Mouse (Mus musculus) heart, adult 2 months (tissue): ENCODE results near the gene Gnrhr. TPM values are rescaled to one million over a fixed set of nuclear protein-coding genes. Genes with fewer than 3 reads are reported as not detected.

ENCODE experiments used
- DNase-seq, 2 experiments: peaks; one replicate each; pipeline ENCODE4 v3.0.0; 2021
- H3K27ac ChIP-seq: fragments of 200-600 bp; 2 replicates; pipeline ENCODE4 v1.8.1; 2022
- H3K27me3 ChIP-seq: fragments of 200-500 bp; 2 replicates; pipeline ENCODE4 v1.6.1; 2012; ENCODE audit warnings: mild to moderate bottlenecking, low read length, inconsistent platforms, mixed read lengths; ENCODE audit not compliant: control insufficient read depth, insufficient read depth
- H3K36me3 ChIP-seq: fragments of 200-500 bp; 2 replicates; pipeline ENCODE4 v1.6.1; 2012; ENCODE audit warnings: low read length, inconsistent platforms; ENCODE audit not compliant: control insufficient read depth, insufficient read depth
- H3K4me1 ChIP-seq: fragments of 200-500 bp; 2 replicates; pipeline ENCODE4 v1.6.1; 2011; ENCODE audit warnings: low read length; ENCODE audit not compliant: control insufficient read depth, insufficient read depth
- H3K4me3 ChIP-seq: fragments of 200-600 bp; 2 replicates; pipeline ENCODE4 v1.8.1; 2022
- H3K79me2 ChIP-seq: fragments of 200-500 bp; replicated peaks from 2 replicates; pipeline ENCODE4 v1.6.1; 2012; ENCODE audit warnings: mild to moderate bottlenecking, inconsistent platforms, low read length, moderate library complexity, mixed read lengths; ENCODE audit not compliant: control insufficient read depth, insufficient read depth
- H3K9ac ChIP-seq: fragments of 200-500 bp; 2 replicates; pipeline ENCODE4 v1.6.1; 2012; ENCODE audit warnings: low read depth, mild to moderate bottlenecking, control low read depth, inconsistent platforms, low read length, mixed read lengths
- CTCF ChIP-seq: fragments of 200-600 bp; IDR thresholded peaks from 2 replicates; pipeline ENCODE4 v1.8.1; 2022; ENCODE audit warnings: antibody characterized with exemption, mild to moderate bottlenecking, moderate library complexity
- EP300 ChIP-seq: fragments of 200-500 bp; IDR thresholded peaks from 2 replicates; pipeline ENCODE4 v1.6.1; 2011; ENCODE audit warnings: low read depth, low read length, control low read depth; ENCODE audit not compliant: insufficient read depth
- POLR2A ChIP-seq: fragments of 200-500 bp; IDR thresholded peaks from 2 replicates; pipeline ENCODE4 v1.6.1; 2011; ENCODE audit warnings: mild to moderate bottlenecking, low read depth, low read length, control low read depth; ENCODE audit not compliant: insufficient read depth
- WGBS: fragments of 180-500 bp; shearing (Covaris S2); methylation state at CpG from one replicate; pipeline ENCODE4 v1.1.7; 2018; 5-methylcytosine and 5-hydroxymethylcytosine counted together
- intact Hi-C: fragments of 180-260 bp; cut with DNase I; formaldehyde crosslinking; loops from one replicate; pipeline ENCODE4 v1.15.1; 2025
- long read RNA-seq: library from polyadenylated mRNA; stranded (forward); transcript quantifications from one replicate; pipeline ENCODE4 v2.0.0, GENCODE M21; 2021
- polyA plus RNA-seq: library from polyadenylated mRNA; depleted of rRNA; stranded (reverse); fragments of >200 nt; gene quantifications from 2 replicates; pipeline ENCODE4 v1.2.3, GENCODE M21; 2012; rRNA removed
- total RNA-seq, 2 experiments: library from RNA; stranded (reverse); gene quantifications; 2 replicates each; pipeline ENCODE4 v1.2.3; 2021

The Gnrhr gene
- under 1 TPM; 0.34 to 0.45 TPM for total RNA-seq
- polyA plus RNA-seq, result 0.14 TPM in 1 of 2 replicates, not detected in the other
- long read RNA-seq, result 0 reads

- no peak within 1 kb of the TSS for H3K27ac ChIP-seq
- no peaks in the 10 kb centered on the region for H3K27me3 ChIP-seq
- no peak within 1 kb of the TSS for H3K4me3 ChIP-seq
- TF ChIP-seq CTCF (no peak), POLR2A (no peak), EP300 (no peak)
- intact Hi-C loops, result no loop called here
- no peak for DNase-seq
- no peaks in the 10 kb centered on the region for H3K36me3 ChIP-seq
- no peaks in the 10 kb centered on the region for H3K4me1 ChIP-seq
- 84% methylated on average over 10 of the region's 10 CpGs for WGBS
- H3K9ac ChIP-seq, result no peak within 1 kb of the TSS
- H3K79me2 ChIP-seq, result no peaks in the 10 kb centered on the region
Observed at GRCm38 (mm10) chr5:86197801-86198200, at the start of gene Gnrhr. TSS of gene Gnrhr (minus strand) at chr5:86197901.

- Histone ChIP-seq H3K9ac (no peak overlapping the region), H3K4me3 (no peak overlapping the region), H3K27ac (no peak overlapping the region), H3K4me1 (no peaks in the 10 kb centered on the region), H3K36me3 (no peaks in the 10 kb centered on the region), H3K27me3 (no peaks in the 10 kb centered on the region), H3K79me2 (no peaks in the 10 kb centered on the region)
- TF ChIP-seq POLR2A, result no peak
- no peak for DNase-seq
- 85% methylated on average over 11 of the region's 11 CpGs for WGBS
- intact Hi-C loops, result no loop called here
Observed at GRCm38 (mm10) chr5:86246559-86246958, 48.9 kb upstream of the Gnrhr start.

- Histone ChIP-seq H3K36me3 (no peaks in the 10 kb centered on the region), H3K79me2 (no peaks in the 10 kb centered on the region), H3K4me3 (no peak overlapping the region), H3K4me1 (no peaks in the 10 kb centered on the region), H3K27me3 (no peaks in the 10 kb centered on the region), H3K9ac (no peak overlapping the region), H3K27ac (no peak overlapping the region)
- TF ChIP-seq EP300 (no peak), CTCF (no peak), POLR2A (no peak)
- no peak for DNase-seq
- WGBS, result 29% methylated on average over 1 of the region's 1 CpGs
- intact Hi-C loops, result no loop called here
Observed at GRCm38 (mm10) chr5:86244880-86245279, 47.2 kb upstream of the Gnrhr start.

GRCm38 (mm10) chr5:86244275-86244674 is 46.6 kb upstream of the Gnrhr start:
- no peak for TF ChIP-seq POLR2A
- 79% methylated on average over 3 of the region's 3 CpGs for WGBS
- no peak overlapping the region for H3K4me3 ChIP-seq
- no peaks in the 10 kb centered on the region for H3K36me3 ChIP-seq
- DNase-seq, result no peak
- no peak overlapping the region for H3K27ac ChIP-seq
- H3K27me3 ChIP-seq, result no peaks in the 10 kb centered on the region
- H3K4me1 ChIP-seq, result no peaks in the 10 kb centered on the region
- no peak overlapping the region for H3K9ac ChIP-seq
- intact Hi-C loops, result no loop called here
- H3K79me2 ChIP-seq, result no peaks in the 10 kb centered on the region

- H3K4me3 ChIP-seq, result no peak overlapping the region
- no peak for TF ChIP-seq CTCF
- no peak for TF ChIP-seq EP300
- no peak for TF ChIP-seq POLR2A
- no peaks in the 10 kb centered on the region for H3K79me2 ChIP-seq
- H3K36me3 ChIP-seq, result no peaks in the 10 kb centered on the region
- no peak overlapping the region for H3K27ac ChIP-seq
- H3K27me3 ChIP-seq, result no peaks in the 10 kb centered on the region
- 73% methylated on average over 5 of the region's 5 CpGs for WGBS
- intact Hi-C loops, result no loop called here
- DNase-seq, result no peak
- no peaks in the 10 kb centered on the region for H3K4me1 ChIP-seq
- no peak overlapping the region for H3K9ac ChIP-seq
Observed at GRCm38 (mm10) chr5:86227156-86227853, 29.6 kb upstream of the Gnrhr start.

GRCm38 (mm10) chr5:86191356-86191755 is 6.3 kb downstream of the Gnrhr start:
- intact Hi-C loops, result loop anchor here (1.0 to 5.0 kb wide), 2 partner anchors 124 to 220 kb away; partner anchors contain the start of gene Cenpc1
- Histone ChIP-seq H3K79me2 (no peaks in the 10 kb centered on the region), H3K27ac (peak overlapping the region; percentile 20; the same call in 1 of the 2 replicates), H3K9ac (no peak overlapping the region), H3K27me3 (no peaks in the 10 kb centered on the region), H3K4me3 (no peak overlapping the region), H3K36me3 (no peaks in the 10 kb centered on the region), H3K4me1 (no peaks in the 10 kb centered on the region)
- TF ChIP-seq CTCF (peak; percentile 73), EP300 (no peak)
- WGBS, result 7% methylated on average over 4 of the region's 4 CpGs
- no peak for DNase-seq
